Mouse (Mus musculus): Measurements from ENCODE around the gene Prr18. TPM values are rescaled to one million over a fixed set of nuclear protein-coding genes. Genes with fewer than 3 reads are reported as not detected.
"Not testable (repeated sequence)": the region's sequence is repeated elsewhere in the genome, so short reads cannot be mapped to it uniquely, and the experiment has no call there.

Gene Prr18
- polyA plus RNA-seq (2012; rRNA removed), result 23.2 and 27.8 TPM in 2 replicates

DNA sequence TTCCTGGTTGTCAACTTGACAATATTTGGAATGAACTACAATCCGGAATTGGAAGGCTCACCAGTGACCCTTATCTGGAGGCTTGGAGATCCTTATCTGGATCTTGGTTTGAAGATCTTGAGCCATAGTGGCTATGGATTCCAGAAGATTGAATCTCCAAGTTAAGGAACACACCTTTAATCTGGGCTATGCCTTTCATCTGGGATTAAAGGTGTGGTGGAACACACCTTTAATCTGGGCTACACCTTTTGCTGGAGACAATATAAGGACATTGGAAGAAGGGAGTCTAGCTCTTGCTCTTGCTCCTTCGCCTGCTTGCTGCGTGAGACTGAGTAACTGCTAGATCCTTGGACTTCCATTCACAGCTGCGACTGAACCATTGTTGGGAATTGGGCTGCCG is at the start of gene Prr18:
TSS of gene Prr18 (plus strand) at position 301 of the 400 bp plus-strand sequence.
- not testable (repeated sequence) for DNase-seq (ENCODE audit: extremely low spot score in 1 of 2, low spot score in 1 of 2)

DNA sequence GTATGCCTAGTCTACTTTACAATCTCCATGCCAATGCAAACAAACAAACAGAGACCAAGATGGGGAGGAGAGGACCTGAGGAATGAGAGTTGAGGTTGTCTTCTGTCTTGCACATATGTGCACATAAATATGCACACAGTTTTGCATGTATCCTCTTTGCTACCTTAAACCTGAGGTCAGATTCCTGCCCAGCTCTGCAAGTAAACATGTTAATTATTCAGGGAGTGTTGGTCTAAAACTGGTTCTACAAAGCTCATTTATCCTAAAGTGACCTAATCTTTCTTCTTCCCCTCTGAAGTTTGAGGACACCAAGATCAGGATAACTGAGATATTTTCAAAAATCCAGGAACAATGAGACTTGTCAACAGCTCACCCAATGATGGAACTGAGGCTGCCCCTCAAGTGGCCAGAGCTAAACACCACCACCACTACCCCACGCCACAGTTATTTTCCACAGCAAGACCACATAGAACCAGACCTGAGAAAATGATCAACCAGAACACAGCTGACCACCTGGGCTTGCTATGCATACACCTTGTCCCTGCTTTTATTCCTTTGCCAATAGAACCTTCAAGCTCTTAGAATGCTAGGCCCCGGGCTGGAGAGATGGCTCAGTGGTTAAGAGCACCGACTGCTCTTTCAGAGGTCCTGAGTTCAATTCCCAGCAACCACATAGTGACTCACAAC is 47.1 kb upstream of the Prr18 start:
- DNase-seq (ENCODE audit: extremely low spot score in 1 of 2, low spot score in 1 of 2), result no peak

DNA sequence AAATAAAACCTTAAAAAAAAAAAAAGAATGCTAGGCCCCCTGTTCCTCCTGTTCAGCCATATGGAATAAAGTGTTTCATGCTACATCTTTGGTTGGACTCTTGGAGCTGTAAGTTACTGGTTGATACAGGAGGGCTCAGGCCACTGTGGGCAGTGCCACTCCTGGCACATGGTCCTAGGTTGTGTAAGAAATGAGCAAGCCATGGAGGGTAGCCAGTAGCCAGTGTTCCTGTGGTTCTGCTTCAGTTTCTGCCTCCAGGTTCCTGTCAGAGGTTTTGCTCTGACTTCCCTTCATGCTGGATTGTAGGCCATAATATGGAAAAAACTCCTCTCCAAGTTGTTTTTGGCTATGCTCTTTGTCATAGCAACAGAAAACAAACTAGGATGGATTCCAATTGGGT is 46.5 kb upstream of the Prr18 start:
- DNase-seq (ENCODE audit: extremely low spot score in 1 of 2, low spot score in 1 of 2), result no peak

DNA sequence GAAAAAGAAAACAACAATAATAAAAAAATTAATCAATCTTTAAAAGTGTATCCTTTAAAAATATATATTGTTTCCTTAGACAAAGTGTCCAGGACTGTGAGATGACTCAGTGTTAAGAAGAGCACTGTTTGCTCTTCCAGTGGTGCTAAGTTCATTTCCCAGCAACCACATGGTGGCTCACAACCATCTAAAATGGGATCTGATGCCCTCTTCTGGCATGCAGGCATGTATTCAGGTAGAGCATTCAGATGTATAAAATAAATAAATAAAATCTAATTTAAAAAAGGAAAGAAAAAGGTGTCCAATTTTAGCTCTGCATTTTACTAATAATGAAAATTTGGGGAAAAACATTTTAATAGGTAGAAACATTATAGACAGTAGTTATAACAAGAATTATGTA is 41.4 kb upstream of the Prr18 start:
- DNase-seq (ENCODE audit: extremely low spot score in 1 of 2, low spot score in 1 of 2), result no peak

DNA sequence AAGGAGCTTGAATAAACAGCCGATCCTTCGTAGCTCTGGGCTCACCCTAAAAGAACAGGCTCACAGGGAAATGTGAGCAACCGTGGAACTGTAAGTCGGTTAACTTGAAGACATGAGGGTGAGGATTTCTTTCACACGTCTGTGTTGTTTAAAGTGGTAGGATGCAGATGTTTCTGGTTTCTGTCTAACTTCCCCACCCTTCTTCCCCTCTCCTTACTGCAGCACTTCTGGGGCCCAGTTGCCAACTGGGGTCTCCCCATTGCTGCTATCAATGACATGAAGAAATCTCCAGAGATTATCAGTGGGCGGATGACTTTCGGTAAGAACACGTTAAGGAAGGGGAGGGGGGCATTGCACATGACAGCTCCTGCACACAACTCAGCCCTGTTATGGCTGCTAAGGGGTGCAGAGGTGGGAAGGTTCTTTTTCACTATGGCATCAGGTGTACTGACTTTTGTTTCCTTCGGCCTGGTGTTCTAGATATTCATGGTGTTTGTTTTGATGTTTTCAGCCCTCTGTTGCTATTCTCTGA is 40.9 kb upstream of the Prr18 start:
- DNase-seq (ENCODE audit: extremely low spot score in 1 of 2, low spot score in 1 of 2), result no peak

DNA sequence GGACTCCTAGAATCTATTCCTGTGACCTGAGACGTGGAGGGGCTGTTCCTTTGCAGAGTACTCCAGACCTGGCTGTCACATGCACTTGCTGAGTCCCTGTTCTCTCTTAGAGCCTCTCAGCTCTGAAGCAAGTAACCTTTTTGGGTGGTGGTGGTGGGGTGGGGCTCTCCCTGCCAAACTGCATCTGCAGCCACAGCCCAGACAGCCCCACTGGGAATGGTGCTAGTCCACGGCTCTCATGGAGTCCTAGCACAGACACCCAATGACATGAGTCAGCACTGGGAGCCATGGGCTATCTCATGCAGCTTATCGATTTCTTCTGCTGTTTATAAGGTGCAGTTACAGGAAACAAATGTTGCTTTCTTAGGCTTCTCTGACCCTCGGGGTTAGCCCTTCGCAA is 39.5 kb upstream of the Prr18 start:
- DNase-seq (ENCODE audit: extremely low spot score in 1 of 2, low spot score in 1 of 2), result no peak

DNA sequence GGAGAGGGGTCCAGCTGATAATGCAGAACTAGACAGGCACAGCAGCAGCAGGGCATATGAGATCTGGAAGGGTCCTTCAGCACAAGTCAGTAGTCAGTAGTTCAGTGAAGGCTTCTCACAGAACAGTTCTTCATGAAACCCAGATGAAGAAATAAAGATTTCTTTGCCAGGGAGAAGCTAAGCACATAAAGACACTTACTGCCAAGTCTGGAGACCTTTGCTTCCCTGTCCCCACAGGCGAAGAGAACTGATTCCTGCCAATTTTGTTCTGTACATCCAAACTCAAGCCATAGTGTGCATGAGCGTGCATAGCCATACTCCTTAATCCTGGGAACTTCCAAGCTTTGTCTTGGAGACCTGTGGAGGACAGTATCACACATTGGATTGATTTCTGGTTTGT is 39.0 kb upstream of the Prr18 start:
- no peak for DNase-seq (ENCODE audit: extremely low spot score in 1 of 2, low spot score in 1 of 2)

DNA sequence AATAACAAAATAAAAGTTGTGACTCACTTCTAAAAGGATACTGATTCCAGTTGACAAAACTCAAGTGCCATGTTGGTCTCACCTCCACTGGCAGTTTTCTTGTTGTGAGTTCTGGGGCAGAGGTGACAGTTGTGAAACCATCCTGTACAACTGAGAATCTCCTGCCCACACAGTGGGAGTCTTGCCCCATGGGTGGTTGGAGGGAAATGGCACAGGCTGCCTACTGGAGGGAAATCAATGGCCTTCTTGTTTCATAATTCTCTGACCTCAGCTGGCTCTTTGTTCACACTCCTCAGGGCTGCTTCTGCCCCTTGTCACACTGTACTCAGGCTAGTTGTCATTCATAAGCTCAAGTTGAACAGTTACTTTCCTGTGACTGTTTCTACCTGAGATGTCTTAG is 37.7 kb upstream of the Prr18 start:
- DNase-seq (ENCODE audit: extremely low spot score in 1 of 2, low spot score in 1 of 2), result no peak

DNA sequence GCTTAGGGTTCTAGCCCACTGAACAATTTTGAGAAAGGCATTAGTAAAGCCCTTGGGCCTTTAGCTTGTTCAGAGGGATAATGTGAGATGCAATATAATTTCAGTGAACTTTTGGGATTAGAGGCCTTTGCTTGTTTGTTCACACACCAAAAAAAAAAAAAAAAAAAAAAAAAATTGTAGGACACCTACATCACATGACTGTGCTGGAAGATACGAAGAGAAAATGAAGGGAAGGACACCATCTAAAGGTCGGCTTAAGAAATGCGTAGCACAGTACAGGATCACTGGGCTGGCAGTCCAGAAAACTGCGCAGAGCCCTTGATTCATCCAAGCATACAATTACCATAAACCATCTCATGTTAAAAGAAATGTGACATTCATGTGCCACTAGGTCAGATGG is 35.7 kb upstream of the Prr18 start:
- no peak for DNase-seq (ENCODE audit: extremely low spot score in 1 of 2, low spot score in 1 of 2)

DNA sequence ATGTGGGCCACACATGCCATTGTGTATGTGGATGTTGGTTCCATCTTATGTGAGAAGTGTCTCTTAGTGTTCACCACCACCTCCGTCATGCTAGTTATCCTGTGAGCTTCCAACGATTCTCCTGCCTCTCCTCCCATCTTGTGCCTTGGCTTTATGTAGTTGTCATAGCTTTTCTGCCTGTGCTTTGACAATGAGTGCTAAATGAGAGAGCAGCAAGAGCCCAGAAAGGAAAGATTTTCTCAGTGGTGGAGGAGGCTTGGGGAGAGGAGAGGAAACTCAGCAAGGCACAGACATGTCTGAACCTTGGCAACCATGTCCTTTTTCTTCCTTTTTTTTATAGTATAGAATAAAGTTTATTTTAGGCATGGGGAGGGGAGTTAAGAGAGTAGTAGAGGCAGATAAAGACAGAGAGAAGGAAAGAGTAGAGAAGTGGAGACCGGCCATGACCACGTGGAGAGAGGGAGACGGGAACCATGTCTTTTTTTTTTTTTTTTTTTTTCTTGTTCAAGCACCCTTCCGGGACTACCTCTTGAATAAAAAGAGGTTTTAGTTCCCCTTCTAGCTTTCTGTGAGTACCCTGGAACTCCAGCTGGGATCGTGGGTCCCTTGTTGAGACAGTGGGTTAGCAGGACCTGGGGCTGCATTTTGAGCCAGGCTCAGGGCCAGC is 34.4 kb upstream of the Prr18 start:
- no peak for DNase-seq (ENCODE audit: extremely low spot score in 1 of 2, low spot score in 1 of 2)

DNA sequence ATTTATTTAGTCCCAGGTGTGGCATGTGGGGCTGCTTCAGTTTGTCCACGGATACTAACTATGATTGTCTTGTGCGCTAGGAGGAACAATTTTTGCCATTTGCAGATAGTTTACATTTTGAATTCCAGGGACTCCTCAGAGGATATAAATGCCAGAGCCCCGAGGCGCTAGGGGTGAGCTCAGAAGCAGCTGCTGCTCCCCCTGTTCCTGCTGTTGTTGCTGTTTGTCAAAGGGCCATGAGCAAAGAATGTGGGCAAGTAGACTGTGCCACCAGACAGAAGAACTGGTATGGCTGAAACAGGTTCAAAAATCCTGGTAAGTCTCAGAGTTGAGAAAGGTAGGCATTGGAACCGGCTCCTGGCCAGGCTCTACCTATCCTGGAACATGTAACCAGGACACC is 33.6 kb upstream of the Prr18 start:
- no peak for DNase-seq (ENCODE audit: extremely low spot score in 1 of 2, low spot score in 1 of 2)

DNA sequence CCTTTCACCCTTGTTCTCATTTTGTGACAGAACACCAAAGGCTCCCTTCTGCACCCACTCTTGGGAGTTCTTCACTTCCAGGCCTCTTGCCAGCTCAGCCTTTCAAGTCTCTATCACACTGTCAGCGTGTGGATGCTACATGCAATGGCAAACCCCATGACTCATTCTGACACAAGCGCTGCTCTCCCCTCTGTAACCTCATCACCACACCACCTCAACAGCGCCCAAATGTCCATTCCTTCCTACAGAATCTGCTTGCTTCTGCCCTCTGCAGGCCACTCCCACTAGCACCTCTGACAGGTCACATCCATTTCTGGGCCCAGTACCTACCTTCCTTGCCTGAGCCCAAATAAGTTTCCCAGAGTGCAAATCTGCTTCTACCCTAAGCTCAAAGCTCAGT is 31.5 kb upstream of the Prr18 start:
- peak in 1 of 2 experiments; percentile 20 for DNase-seq (ENCODE audit: extremely low spot score in 1 of 2, low spot score in 1 of 2)

DNA sequence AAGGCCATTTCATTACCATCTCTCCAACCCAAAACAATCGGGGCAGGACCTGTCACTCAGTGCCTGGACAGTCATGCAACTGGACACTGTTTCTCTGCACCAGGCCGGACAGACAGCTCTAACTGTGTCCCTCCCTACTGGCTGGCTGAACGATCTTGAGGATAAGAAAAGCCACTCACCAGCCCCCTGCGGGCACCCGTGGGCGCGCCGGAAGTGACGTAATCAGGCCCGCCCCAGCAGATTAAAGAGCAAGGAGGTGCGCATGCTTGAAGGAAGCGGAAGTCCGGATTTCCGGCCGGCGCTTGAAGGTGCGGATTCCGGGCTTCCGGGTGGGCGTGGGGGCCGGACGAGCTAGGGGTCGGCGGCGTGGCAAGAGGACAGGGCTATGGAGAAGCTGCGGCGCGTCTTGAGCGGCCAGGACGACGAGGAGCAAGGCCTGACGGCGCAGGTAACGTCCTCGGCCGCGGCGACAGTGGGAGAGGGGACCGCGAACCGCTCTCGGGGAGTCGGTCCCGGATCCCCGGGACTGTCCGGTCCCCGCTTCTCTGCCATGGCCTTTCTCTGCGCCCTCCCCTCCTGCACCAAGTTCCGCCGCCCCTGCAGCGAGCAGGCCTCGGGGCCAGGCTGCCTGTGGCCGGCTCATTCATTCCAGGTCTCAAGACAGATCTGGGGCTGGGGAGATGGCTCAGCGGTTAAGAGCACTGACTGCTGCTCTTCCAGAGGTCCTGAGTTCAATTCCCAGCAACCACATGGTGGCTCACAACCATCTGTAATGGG is 26.2 kb upstream of the Prr18 start, which contains the start of gene Sft2d1:
TSS of gene Sft2d1 (plus strand) at position 265 of the 777 bp plus-strand sequence.
- DNase-seq (ENCODE audit: extremely low spot score in 1 of 2, low spot score in 1 of 2), result peak; percentile 95 to 99

DNA sequence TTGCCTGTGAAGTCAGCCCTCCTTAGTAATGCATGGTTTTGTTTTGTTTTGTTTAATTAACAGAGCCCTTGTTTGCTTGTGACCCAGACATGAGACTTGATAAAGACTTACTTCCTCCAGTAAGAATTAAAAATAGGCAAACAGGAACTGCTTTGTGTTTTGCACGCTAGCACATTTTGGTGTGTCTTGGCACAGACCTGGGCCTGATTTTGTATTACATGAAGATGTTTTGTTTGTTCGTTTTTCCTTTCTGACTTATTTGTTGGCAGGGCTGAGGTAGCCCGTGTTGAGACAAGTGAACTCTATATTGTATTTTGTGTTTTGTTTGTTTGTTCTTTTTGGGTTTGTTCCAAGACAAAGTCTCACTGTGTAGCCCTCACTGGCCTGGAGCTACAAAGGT is 25.5 kb upstream of the Prr18 start:
- no peak for DNase-seq (ENCODE audit: extremely low spot score in 1 of 2, low spot score in 1 of 2)

DNA sequence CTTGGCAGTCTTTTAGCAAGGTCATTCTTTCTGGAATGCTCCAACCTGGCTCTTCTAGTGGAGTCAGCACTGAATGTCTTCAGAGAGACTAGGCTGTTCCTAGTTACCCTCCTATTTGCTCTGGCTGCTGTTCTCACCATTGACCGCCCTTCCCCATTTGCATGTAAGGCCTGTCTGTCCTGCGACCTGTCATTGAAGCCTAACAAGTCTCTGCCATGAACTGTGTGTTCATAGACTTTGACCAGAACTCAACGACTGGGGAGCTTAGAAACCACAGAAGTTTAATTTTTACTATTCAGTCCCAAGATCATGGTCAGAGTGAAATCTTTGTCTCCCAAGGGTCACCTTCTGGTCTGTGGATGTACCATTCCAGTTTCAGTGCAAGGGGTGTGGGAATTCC is 23.3 kb upstream of the Prr18 start:
- no peak for DNase-seq (ENCODE audit: extremely low spot score in 1 of 2, low spot score in 1 of 2)

DNA sequence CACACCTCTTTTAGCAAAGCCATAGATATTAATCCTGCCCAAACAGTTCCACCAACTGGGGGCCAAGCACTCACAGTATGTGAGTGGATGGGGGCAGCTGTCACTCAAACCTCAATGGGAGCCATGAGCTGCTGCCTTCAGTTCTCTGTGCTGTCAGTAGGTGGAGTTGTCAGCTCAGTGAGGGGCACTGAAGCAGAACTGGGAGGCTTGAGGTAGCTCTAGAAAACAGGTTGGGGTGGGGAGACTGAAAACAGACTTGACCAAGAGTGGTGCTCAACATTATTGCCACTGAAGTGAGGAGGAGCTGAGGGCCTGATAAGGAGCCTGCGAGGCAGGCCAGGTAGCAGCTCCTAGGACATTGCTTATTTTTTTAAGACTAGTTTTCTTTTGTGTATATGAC is 21.0 kb upstream of the Prr18 start:
- no peak for DNase-seq (ENCODE audit: extremely low spot score in 1 of 2, low spot score in 1 of 2)

DNA sequence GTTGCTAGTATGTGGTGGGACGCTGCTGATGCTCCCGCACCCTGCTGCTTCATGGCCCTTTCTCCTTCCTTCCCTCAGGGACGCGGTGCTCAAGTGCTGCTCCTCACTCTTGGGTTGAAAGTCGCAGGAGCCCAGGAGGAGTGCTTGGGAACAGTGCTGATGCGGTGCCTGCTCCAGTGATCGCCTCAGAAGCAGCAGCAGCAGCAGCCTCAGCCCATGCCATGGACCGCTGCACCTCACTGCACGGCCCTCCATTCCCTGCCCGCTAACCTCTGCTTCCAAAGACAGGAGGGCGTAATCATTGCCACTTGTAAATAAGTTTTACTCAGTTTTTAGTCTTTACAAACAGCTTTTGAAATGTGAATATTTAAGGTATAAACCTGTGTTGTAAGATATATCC is 10.4 kb upstream of the Prr18 start:
- DNase-seq (ENCODE audit: extremely low spot score in 1 of 2, low spot score in 1 of 2), result not testable (repeated sequence)

DNA sequence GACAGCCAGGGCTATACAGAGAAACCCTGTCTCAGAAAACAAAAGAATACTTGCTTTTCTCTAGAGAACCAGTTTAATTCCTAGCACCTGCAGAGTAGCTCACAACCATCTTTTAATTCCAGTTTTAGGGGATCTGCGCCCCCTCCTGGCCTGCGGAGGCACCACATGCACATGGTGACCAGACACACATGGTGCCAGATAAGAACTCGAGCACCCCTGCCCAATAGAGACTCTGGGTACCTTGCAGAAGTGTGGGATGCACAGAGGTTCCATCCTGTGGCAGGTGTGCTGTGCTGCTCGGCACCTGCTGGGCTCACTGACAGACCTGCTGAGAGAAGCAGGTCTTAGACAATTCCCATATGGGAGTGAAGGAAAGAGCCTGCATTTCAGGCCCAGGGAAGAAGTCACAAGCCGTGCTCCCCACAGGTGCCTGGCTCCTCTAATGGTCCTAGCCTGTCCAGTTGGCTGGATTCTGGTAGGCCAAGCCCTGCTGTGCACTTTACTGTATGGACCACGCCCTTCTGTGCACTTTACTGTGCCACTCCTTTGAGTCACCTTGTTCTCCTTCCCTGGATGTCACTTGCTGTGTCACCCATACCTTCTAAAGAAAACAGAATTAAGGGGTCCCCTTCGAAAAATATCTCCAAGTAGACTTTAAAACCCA is 8.6 kb upstream of the Prr18 start:
- DNase-seq (ENCODE audit: extremely low spot score in 1 of 2, low spot score in 1 of 2), result no peak

DNA sequence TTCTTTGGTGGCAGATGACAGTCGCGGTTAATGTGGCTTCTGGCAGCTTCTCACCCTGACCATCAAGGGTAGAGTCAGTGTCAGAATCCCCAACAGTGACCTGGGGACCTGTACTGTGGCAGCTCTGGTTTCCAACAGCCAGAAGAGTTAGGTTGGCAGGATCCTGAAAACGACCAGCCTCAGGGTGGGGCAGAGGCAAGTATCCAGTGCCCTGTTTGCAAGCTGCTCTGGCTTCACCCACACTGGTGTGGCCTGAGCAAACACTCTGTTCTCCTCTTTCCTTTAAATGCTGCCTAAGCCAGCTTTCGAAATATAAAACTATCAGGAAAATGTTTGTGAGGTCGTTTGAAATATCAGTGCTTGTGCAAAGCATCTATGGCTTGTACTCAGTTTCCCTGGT is 6.7 kb upstream of the Prr18 start:
- no peak for DNase-seq (ENCODE audit: extremely low spot score in 1 of 2, low spot score in 1 of 2)

DNA sequence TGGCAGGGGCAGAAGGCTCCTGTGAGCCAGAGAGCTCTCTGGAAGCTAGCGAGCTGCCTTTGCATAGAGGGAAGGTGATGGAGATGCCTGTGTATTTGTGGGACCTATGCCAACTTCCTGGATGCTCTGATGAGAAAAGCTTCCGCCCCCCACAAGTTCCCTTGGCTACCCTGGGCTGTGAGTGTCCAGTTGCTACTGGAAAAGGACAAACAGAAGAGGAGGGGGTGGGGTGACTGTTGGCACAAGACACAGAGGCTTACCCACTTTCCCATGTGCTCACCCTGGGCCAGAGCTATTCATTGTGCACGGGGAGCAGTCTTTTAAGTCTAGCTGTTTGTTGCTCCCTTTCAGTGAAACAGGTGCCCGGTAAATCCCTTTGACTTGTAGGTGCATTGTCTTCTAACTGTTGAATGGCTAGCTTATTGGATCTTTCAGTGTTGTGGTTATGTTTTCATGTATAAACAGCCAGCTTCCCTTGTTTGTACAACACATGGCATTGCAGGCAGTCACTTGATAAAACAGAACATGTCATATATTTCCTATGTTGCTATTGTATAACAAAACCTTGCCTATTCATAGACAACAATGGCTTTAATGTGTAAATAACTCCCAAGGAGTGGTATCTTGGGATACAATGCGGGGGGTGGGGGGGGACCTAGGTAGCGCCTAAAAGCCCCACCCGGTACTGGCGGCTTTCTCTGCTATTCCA is 2.6 kb downstream of the Prr18 start:
- DNase-seq (ENCODE audit: extremely low spot score in 1 of 2, low spot score in 1 of 2), result no peak
